Mouse (Mus musculus) kidney, adult 8-10 months (tissue): ENCODE results near the gene Pank4.

Source experiments
- DNase-seq, 2 experiments: peaks; one replicate each; pipeline ENCODE4 v3.0.0; 2022

Pank4 gene

DNA sequence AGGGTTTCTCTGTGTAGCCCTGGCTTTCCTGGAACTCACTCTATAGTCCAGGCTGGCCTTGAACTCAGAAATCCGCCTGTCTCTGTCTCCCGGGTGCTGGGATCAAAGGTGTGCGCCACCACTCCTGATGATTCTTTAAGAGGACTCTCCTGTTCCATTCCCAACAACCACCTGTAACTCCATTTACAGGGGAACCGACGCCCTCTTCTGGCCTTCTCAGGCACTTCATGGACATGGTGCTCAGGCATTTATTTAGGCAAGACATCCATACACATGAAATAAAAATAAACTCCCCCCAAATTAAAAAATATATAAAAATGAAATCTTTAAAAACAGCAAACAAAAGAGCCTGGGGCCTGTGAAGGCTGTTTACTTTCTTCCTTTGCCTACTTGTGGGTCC, 3.2 kb downstream of the Pank4 start:
- DNase-seq = peak; percentile 40 to 66

GRCm38 (mm10) chr4:154972546-154972945, 8.6 kb downstream of the Pank4 start:
- no peak for DNase-seq

DNA sequence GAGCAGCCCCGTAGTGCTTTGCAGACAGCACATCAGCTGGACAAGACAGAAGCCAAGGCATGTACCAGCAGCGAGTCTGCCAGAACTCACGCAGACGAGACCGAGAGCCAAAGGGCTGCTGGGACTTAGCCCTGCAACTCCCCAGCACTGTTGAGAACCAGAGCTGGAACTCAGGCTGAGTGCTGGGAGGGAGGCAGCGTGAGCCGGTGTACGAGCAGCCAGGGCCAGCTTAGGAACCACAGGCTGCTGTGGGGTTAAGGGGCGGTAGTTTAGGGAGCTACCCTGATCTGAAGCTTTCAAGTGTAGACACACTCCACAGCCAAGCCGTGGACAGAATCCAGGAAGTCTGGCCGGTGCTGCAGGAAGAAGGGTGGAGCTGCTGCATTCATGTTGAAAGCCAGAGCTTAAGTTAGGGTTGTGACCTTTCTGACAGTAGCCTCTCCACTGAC, 10.3 kb downstream of the Pank4 start:
- DNase-seq = no peak

DNA sequence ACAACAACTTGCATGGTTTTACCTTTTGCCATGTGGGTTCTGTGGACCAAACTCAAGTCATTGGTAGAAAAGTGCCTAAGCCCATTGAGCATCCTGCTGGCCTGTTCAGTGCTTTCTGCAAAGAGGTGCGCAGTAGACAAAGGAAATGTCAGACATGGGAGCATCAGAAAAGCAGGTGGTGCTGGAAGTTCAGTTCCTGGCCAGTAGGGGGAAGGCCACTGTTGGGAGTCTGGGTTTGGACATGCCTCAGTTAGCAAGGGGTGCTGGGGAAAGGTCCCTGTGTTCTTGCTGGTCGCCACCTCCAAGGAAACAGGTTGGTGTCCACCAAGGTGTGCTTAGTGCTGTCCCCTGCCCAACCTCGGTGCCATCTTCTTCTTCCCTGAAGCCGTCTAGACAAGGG, 16.2 kb downstream of the Pank4 start:
- DNase-seq = no peak

DNA sequence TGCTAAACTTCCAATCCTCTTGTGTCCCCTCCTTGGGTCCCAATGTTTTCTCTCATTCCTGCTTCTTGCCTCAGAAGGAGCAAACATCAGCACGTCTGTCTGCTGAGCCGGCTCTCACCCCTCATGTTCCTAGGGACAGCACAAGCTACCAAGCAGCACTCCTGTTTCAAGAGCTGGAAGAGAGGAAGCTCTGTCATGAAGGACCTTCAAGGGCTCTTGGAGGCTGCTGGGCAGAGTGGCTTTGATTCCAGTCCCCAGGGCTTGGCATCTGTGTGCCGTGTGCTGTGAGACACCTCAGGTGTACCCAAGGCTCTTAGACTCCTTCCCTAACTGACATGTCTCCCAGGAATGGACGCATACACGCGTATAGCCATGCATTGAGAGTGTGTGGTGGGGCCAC, 17.2 kb downstream of the Pank4 start:
- DNase-seq = no peak

- peak in 1 of 2 experiments; percentile 56 for DNase-seq
These were observed 17.6 kb downstream of the Pank4 start for GRCm38 (mm10) chr4:154981530-154981929.

GRCm38 (mm10) chr4:154982247-154983120, 18.6 kb downstream of the Pank4 start:
- DNase-seq = no peak

GRCm38 (mm10) chr4:154983767-154984166, 19.8 kb downstream of the Pank4 start:
- DNase-seq = no peak

- DNase-seq = no peak
These were observed 21.3 kb downstream of the Pank4 start for GRCm38 (mm10) chr4:154985151-154985777.

DNA sequence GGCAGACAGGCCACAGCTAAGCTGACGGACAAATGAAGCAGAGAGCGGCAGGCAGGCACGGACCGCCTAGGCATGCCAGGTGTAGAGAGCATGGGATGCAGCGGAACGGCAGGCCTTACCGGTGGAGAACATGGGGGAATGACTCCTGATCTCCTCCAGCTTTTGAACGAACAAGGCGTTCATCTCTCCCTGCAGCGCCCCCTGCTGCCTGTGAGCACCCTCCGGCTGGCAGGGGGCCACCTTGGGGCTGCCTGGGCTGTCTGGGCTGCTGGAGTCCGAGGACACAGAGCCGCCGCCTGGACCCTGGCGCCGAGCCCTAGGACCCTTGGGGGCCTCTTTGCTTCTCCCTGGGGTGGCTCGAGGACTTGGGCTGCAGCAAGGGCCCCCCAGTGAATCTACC, 22.2 kb downstream of the Pank4 start:
- DNase-seq = peak in 1 of 2 experiments; percentile 64

- no peak for DNase-seq
These were observed 22.8 kb downstream of the Pank4 start for GRCm38 (mm10) chr4:154986750-154987149.

GRCm38 (mm10) chr4:154994876-154995275, 31.0 kb downstream of the Pank4 start:
- no peak for DNase-seq

GRCm38 (mm10) chr4:154996572-154997154, 32.7 kb downstream of the Pank4 start:
- DNase-seq = no peak

DNA sequence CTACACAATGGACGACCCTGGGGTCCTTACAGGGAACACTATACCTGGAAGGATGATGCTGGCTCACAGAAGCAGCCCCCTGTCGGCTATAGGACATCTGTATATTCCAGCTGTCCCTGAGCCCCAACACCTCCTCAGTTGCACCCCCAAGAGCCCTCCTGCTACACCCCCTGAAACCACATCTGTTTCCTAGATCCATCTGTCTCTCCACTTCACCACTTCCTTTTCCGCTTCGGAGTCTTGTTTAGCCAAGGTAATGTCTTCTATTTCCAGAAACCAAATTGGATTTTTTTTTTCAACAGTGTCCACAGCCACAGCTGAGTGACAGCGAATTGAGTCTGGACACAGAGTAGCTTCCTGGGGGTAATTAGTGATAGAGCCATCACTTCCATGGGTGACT, 35.5 kb downstream of the Pank4 start:
- DNase-seq = no peak

DNA sequence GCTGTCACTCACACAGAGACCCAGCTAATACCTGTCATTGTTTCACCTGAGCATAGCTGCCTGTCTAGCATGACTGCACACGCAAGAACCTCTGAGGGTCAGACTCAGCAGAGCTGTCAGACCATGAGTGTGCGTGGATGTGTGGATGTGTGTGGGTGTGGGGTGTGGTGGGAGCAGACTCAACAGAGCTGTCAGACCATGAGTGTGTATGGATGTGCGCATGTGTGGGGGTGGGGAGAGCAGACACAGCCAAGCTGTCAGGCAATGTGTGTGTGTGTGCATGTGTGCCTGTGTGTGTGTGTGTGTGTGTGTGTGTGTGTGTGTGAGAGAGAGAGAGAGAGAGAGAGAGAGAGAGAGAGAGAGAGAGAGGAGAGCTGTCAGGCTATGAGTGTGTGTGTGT, 41.4 kb downstream of the Pank4 start:
- no peak for DNase-seq

GRCm38 (mm10) chr4:155006296-155006695, 42.4 kb downstream of the Pank4 start:
- no peak for DNase-seq

DNA sequence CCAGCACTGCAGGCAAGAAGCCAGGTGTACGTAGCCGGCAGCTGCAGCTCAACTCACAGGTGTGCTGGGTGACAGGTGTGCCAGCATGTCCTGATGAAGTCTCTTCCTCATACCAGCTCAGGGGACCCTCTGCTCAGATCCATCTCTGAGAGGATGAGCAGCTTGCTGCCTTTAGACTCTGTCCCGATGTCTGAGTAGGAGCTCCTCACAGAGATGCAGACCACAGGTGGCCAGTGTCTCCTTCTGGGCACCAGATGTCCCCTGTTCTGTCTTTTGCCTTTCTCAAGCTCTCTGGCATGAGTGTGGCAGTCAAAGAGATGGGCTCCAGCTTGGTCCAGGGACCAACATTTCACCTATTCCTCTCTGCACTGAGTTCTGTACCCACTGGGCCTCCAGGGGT, 43.7 kb downstream of the Pank4 start:
- no peak for DNase-seq

- no peak for DNase-seq
These were observed 44.2 kb downstream of the Pank4 start for GRCm38 (mm10) chr4:155008075-155008474.

- no peak for DNase-seq
These were observed 45.3 kb downstream of the Pank4 start for GRCm38 (mm10) chr4:155009216-155009615.

DNA sequence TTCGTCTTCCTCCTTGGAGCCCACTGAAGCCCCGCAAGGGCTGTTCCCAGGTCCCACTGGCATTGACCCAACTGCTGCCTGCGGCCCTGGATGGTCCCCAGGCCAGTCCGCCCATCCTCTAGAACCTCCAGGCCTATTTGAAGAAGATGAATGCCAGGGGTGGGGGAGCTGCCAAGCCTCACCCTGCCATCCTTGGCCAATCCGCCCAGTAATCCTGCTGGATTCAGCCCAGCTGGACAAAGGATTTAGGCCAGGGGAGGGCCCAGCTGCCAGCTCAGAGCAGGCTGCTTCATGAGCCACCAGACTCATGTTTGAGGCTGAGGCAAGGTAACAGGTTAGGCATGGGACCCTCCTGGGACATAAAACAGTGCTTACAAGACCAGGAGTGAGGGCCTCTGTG, 46.9 kb downstream of the Pank4 start:
- DNase-seq = no peak

GRCm38 (mm10) chr4:155011312-155012025, 47.5 kb downstream of the Pank4 start:
- DNase-seq = no peak

DNA sequence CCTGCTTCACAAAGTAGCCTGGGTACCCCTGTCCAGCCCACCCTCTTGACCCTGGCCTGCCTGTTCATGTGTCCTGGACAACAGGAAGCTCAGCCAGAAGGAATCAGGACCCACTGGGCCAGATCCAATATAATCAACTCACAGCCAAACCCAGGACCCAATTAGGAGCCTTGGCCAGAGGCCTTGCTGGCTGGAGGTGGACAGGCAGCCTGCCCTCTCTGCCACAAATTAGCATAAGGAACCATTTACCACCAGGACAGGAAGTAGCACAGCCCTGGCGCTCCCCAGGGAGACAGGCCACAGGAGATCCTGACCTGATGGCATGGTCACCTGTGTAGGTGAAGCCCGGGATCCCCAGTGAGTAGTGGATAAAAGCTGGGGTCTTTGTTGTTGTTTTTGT, 48.2 kb downstream of the Pank4 start:
- DNase-seq = no peak

DNA sequence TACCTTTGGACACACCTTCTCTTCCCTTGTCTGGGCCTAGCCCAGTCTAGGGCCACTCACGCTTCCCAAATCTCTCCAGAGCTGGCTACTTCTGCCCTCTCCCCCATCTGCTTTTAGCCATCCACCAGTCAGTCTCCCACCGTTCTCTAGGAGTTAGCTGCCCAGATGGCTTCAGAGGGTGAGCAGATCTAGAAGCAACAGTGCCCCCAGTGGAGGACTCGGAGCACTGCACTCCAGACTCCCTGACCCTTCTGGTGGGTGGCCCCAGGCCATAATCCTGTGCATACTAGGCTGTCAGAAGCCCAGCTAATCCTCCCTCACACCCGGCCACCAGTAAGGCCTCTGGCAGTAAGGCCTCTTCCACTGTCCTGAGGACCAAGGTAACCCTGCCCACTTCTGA, 48.9 kb downstream of the Pank4 start:
- peak; percentile 14 to 40 for DNase-seq
